Mouse (Mus musculus) myocyte (in vitro differentiated cells): ENCODE measurements around the gene Lrtm2.
"Not testable (repeated sequence)": the region's sequence is repeated elsewhere in the genome, so short reads cannot be mapped to it uniquely, and the experiment has no call there.

Experiments
- CEBPB ChIP-seq: IDR thresholded peaks from 2 replicates; pipeline ENCODE4 v1.6.1; 2011; ENCODE audit warnings: mild to moderate bottlenecking, moderate library complexity; ENCODE audit not compliant: poor library complexity, insufficient read depth, severe bottlenecking
- MYOD1 ChIP-seq, 3 experiments: IDR thresholded peaks; one replicate each; pipeline ENCODE4 v1.6.1; 2011; ENCODE audit warnings: control low read depth in 2 of 3, low read depth in 2 of 3, mild to moderate bottlenecking in 2 of 3, moderate library complexity in 1 of 3; ENCODE audit not compliant: insufficient read length in 2 of 3, control insufficient read depth in 1 of 3
- POLR2A ChIP-seq: IDR thresholded peaks from one replicate; pipeline ENCODE4 v1.6.1; 2011; ENCODE audit warnings: low read depth, mild to moderate bottlenecking, control low read depth, moderate library complexity; ENCODE audit not compliant: insufficient read length
- REST ChIP-seq: IDR thresholded peaks from one replicate; pipeline ENCODE4 v1.6.1; 2011; ENCODE audit warnings: mild to moderate bottlenecking, control low read depth, moderate library complexity; ENCODE audit not compliant: insufficient read depth, insufficient read length
- SRF ChIP-seq: IDR thresholded peaks from one replicate; pipeline ENCODE4 v1.6.1; 2011; ENCODE audit warnings: low read depth; ENCODE audit not compliant: control insufficient read depth, insufficient read length

GRCm38 (mm10) chr6:119366800-119367199 is 36.2 kb upstream of the Lrtm2 start:
- TF ChIP-seq MYOD1 (IDR thresholded peaks at IDR 0.05; ENCODE audit: control insufficient read depth in 1 of 3, insufficient read length in 2 of 3, low read depth in 2 of 3); SRF; POLR2A; REST; CEBPB: not testable (repeated sequence)
